Mouse (Mus musculus): ENCODE measurements around the gene Pde8b.

DNA sequence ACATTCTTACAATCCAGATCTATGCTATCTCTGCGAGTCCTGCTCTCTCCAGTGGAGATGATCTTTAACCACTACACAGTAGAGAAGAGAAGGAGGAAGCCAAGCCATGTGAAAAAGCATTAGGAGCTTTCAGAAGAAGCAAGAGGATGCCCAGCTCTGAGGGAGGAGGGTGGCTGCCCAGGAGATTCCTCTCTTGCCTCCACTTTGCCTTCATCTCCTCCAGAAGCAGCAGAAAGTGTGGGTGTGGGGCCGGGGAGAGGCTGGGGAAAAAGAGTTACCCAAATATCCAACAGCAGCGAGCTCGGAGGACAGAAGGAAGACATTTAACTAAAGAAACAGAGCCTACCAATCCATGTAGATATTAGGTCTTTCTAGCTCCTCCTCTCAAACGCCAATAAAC, 164.1 kb downstream of the Pde8b start:
- no peak for TF ChIP-seq CTCF (IDR thresholded peaks at IDR 0.05; ENCODE audit: borderline replicate concordance, insufficient read depth, low read depth, low read length)
- no peak for TF ChIP-seq POLR2A (IDR thresholded peaks at IDR 0.05; ENCODE audit: borderline replicate concordance, insufficient read depth, low read length)
